In genomic region chr2:33303416-33303947, GRCm38 (mm10) we compare ENCODE assay signal across 18 mouse cellular contexts.
A peak's percentile ranks its signal among the peaks of the same experiment; 100 is the strongest.
DNase-seq lines count a peak whose midpoint lies in the region; ATAC-seq lines count a peak whose summit lies in the region.
"Had no signal": no experiment of that assay in that cellular context is flagged by ENCODE, and none has a peak within 500 bp of the region (broad histone marks: within the 10 kb centered on the region; RNA-seq: fewer than 3 reads in every experiment).

No protein-coding gene starts in this region.

- no peak overlapping the region; the same call in 1 of the 2 replicates for H3K9ac ChIP-seq in midbrain, embryonic 13.5 days (replicated peaks)
- H3K9ac ChIP-seq: heart, embryonic 12.5 days; limb, embryonic 13.5 days had no signal

- H3K4me1 ChIP-seq in midbrain, embryonic 10.5 days: peaks cover 24% of the 10 kb centered on the region
- peaks cover 25% of the 10 kb centered on the region for H3K4me1 ChIP-seq in midbrain, embryonic 13.5 days (replicated peaks)
- peaks cover 86% of the 10 kb centered on the region for H3K4me1 ChIP-seq in limb, embryonic 10.5 days

- H3K27me3 ChIP-seq in midbrain, embryonic 10.5 days (ENCODE audit: low read depth, poor library complexity, severe bottlenecking): no peaks in the 10 kb centered on the region
- no peaks in the 10 kb centered on the region for H3K27me3 ChIP-seq in midbrain, embryonic 13.5 days
- no peaks in the 10 kb centered on the region for H3K27me3 ChIP-seq in limb, embryonic 10.5 days (ENCODE audit: low read depth, poor library complexity, severe bottlenecking)
- H3K27me3 ChIP-seq: heart, embryonic 12.5 days; limb, embryonic 13.5 days had no signal

- peak; percentile 34 for DNase-seq in gastrocnemius, adult 18-20 months (ENCODE audit: low spot score)
- no peak for DNase-seq in gastrocnemius, postnatal 10 days
- no peak for DNase-seq in midbrain, embryonic 10.5 days (ENCODE audit: low spot score)
- DNase-seq in limb, embryonic 10.5 days (ENCODE audit: low spot score): no peak
- peak; percentile 24 for DNase-seq in yolk sac, embryonic 10.5 days (ENCODE audit: low spot score)
- DNase-seq in spleen, postnatal 36 days (ENCODE audit: low spot score in 2 of 2): no peak
- DNase-seq in spleen, adult 18-20 months: no peak
- DNase-seq: adrenal gland, postnatal 10 days; B cell, adult 2 months; cerebellum, adult 11 months; heart, postnatal 4 days; kidney, adult 18-20 months; kidney, postnatal 25 days; lung, adult 2 months; right cerebral cortex, postnatal 4 days had no signal

- H3K9me3 ChIP-seq in midbrain, embryonic 10.5 days (replicated peaks): no peaks in the 10 kb centered on the region
- H3K9me3 ChIP-seq in midbrain, embryonic 13.5 days: no peaks in the 10 kb centered on the region
- H3K9me3 ChIP-seq in limb, embryonic 10.5 days (replicated peaks): no peaks in the 10 kb centered on the region
- H3K9me3 ChIP-seq: heart, embryonic 12.5 days; limb, embryonic 13.5 days had no signal

- no peaks in the 10 kb centered on the region for H3K36me3 ChIP-seq in midbrain, embryonic 10.5 days
- peaks cover 15% of the 10 kb centered on the region for H3K36me3 ChIP-seq in midbrain, embryonic 13.5 days
- no peaks in the 10 kb centered on the region for H3K36me3 ChIP-seq in limb, embryonic 10.5 days
- H3K36me3 ChIP-seq: heart, embryonic 12.5 days; limb, embryonic 13.5 days had no signal

- H3K4me2 ChIP-seq in midbrain, embryonic 13.5 days (replicated peaks): no peak overlapping the region
- H3K4me2 ChIP-seq: heart, embryonic 12.5 days; limb, embryonic 13.5 days had no signal

- H3K4me3 ChIP-seq in midbrain, embryonic 10.5 days: no peak overlapping the region
- H3K4me3 ChIP-seq in midbrain, embryonic 13.5 days (replicated peaks): no peak overlapping the region
- H3K4me3 ChIP-seq in limb, embryonic 10.5 days: no peak overlapping the region
- H3K4me3 ChIP-seq: heart, embryonic 12.5 days; limb, embryonic 13.5 days had no signal

- 0 out of 2 replicates have a peak overlapping the region, but pooled peaks have one; percentile 33 for H3K27ac ChIP-seq in midbrain, embryonic 10.5 days (replicated peaks)
- no peak overlapping the region for H3K27ac ChIP-seq in midbrain, embryonic 13.5 days
- peak overlapping the region; percentile 86 for H3K27ac ChIP-seq in limb, embryonic 10.5 days
- H3K27ac ChIP-seq: limb, embryonic 13.5 days had no signal

- 84% methylated on average over 11 of the region's 11 CpGs for WGBS in midbrain, embryonic 10.5 days
- 83% methylated on average over 11 of the region's 11 CpGs for WGBS in midbrain, embryonic 13.5 days
- 64% methylated on average over 11 of the region's 11 CpGs for WGBS in limb, embryonic 10.5 days

- no peak for ATAC-seq in midbrain, embryonic 13.5 days

Comparison
In these comparisons a context has a peak if more than half of its experiments do, and no peak if none do; other contexts are left out.
1. DNase-seq: peak in gastrocnemius, adult 18-20 months (single experiment) and yolk sac, embryonic 10.5 days (single experiment); none in gastrocnemius, postnatal 10 days (single experiment), midbrain, embryonic 10.5 days (single experiment), limb, embryonic 10.5 days (single experiment), spleen, postnatal 36 days (0 of 2) and spleen, adult 18-20 months (0 of 2).